Mouse (Mus musculus) kidney, postnatal 0 days (tissue): ENCODE results near the gene Hist1h4f. TPM values are rescaled to one million over a fixed set of nuclear protein-coding genes. Genes with fewer than 3 reads are reported as not detected.
"Not testable (repeated sequence)": the region's sequence is repeated elsewhere in the genome, so short reads cannot be mapped to it uniquely, and the experiment has no call there.

ENCODE experiments used
- ATAC-seq: fragments of 200-750 bp; cut with Nextera tagmentation; replicated peaks from 2 replicates; pipeline ENCODE4 v1.8.0; 2017; ENCODE audit warnings: low read depth, moderate number of reproducible peaks, moderate TSS enrichment, moderate library complexity; ENCODE audit not compliant: low FRiP score
- DNase-seq: peaks from one replicate; pipeline ENCODE4 v3.0.0-alpha.2; 2016; ENCODE audit warnings: low spot score
- H3K27ac ChIP-seq: fragments of 300-500 bp; sonication (generic); 2 replicates; pipeline ENCODE4 v1.5.1; 2014; ENCODE audit warnings: mild to moderate bottlenecking
- H3K27me3 ChIP-seq: fragments of 300-500 bp; sonication (generic); 2 replicates; pipeline ENCODE4 v1.6.1; 2014; ENCODE audit warnings: low read length, mixed read lengths; ENCODE audit not compliant: insufficient read depth
- H3K36me3 ChIP-seq: fragments of 300-500 bp; sonication (generic); 2 replicates; pipeline ENCODE4 v1.6.1; 2014; ENCODE audit warnings: low read length, mixed read lengths; ENCODE audit not compliant: insufficient read depth
- H3K4me1 ChIP-seq: fragments of 300-500 bp; sonication (generic); replicated peaks from 2 replicates; pipeline ENCODE4 v1.6.1; 2014; ENCODE audit warnings: antibody characterized with exemption, low read length, mixed read lengths; ENCODE audit not compliant: insufficient read depth
- H3K4me2 ChIP-seq: fragments of 300-500 bp; sonication (generic); 2 replicates; pipeline ENCODE4 v1.6.1; 2014; ENCODE audit warnings: mild to moderate bottlenecking, low read length, moderate library complexity, mixed read lengths
- H3K4me3 ChIP-seq: fragments of 300-500 bp; sonication (generic); replicated peaks from 2 replicates; pipeline ENCODE4 v1.5.1; 2014; ENCODE audit warnings: low read depth, low read length
- H3K9ac ChIP-seq: fragments of 300-500 bp; sonication (generic); 2 replicates; pipeline ENCODE4 v1.6.1; 2014; ENCODE audit warnings: low read depth, low read length
- H3K9me3 ChIP-seq: fragments of 300-500 bp; sonication (generic); replicated peaks from 2 replicates; pipeline ENCODE4 v1.6.1; 2016; ENCODE audit warnings: low read length, inconsistent platforms, mixed read lengths
- CTCF ChIP-seq: IDR thresholded peaks from 2 replicates; pipeline ENCODE4 v1.5.1; 2016; ENCODE audit warnings: antibody characterized with exemption, low read depth, mild to moderate bottlenecking, moderate library complexity
- whole genome bisulfite sequencing: fragments of 180-500 bp; shearing (Covaris S2); extraction: QIAGEN DNeasy Blood & Tissue Kit; methylation state at CpG from one replicate; pipeline ENCODE4 v1.1.7; 2014; 5-methylcytosine and 5-hydroxymethylcytosine counted together
- polyA plus RNA-seq: library from polyadenylated mRNA; unstranded; fragments of >200 nt; fragmentation: Nextera tagmentation; extraction: Ambion mirVana; gene quantifications from 2 replicates; pipeline ENCODE4 v1.2.1, GENCODE M21; 2015

Hist1h4f gene
- polyA plus RNA-seq, 1 experiment from 2014 or later = 0.58 TPM

- DNase-seq = no peak
- no peaks in the 10 kb centered on the region for H3K9me3 ChIP-seq
- TF ChIP-seq CTCF = no peak
- H3K4me1 ChIP-seq = peaks cover 11% of the 10 kb centered on the region
- H3K36me3 ChIP-seq = no peaks in the 10 kb centered on the region
- no peak overlapping the region for H3K27ac ChIP-seq
- H3K9ac ChIP-seq = no peak overlapping the region
- no peak for ATAC-seq
- H3K4me2 ChIP-seq = peak overlapping the region; percentile 70
- H3K27me3 ChIP-seq = no peaks in the 10 kb centered on the region
- WGBS = 78% methylated on average over 3 of the region's 3 CpGs
- peak overlapping the region; percentile 43; the same call in 1 of the 2 replicates for H3K4me3 ChIP-seq
Measured at GRCm38 (mm10) chr13:23537006-23537710, 14.3 kb downstream of the Hist1h4f start.

- Histone ChIP-seq H3K9ac (peak overlapping the region; percentile 43; the same call in 1 of the 2 replicates), H3K27ac (no peak overlapping the region), H3K9me3 (no peaks in the 10 kb centered on the region), H3K4me1 (peaks cover 13% of the 10 kb centered on the region), H3K4me2 (peak overlapping the region; percentile 70), H3K4me3 (peak overlapping the region; percentile 43), H3K36me3 (no peaks in the 10 kb centered on the region), H3K27me3 (no peaks in the 10 kb centered on the region)
- 13% methylated on average over 7 of the region's 7 CpGs for WGBS
- DNase-seq (peak; percentile 53), ATAC-seq (no peak)
- no peak for TF ChIP-seq CTCF
Measured at GRCm38 (mm10) chr13:23536076-23536822, 15.2 kb downstream of the Hist1h4f start.

- peak; percentile 85 for ATAC-seq
- Histone ChIP-seq H3K27ac (peak within 1 kb of the TSS; percentile 81), H3K4me2 (peak within 1 kb of the TSS; percentile 70), H3K9ac (peak within 1 kb of the TSS; percentile 48), H3K4me1 (peaks cover 13% of the 10 kb centered on the region), H3K4me3 (peak within 1 kb of the TSS; percentile 43)
- WGBS = under 1% methylated on average over 41 of the region's 62 CpGs
- H3K36me3 ChIP-seq, H3K27me3 ChIP-seq, H3K9me3 ChIP-seq: not testable (repeated sequence)
- peak; percentile 99 for DNase-seq
Measured at GRCm38 (mm10) chr13:23535137-23536075, 16.0 kb downstream of the Hist1h4f start, which contains the start of gene Hist1h3g. Gene Hist1h3g, plus strand, starts transcription at chr13:23535422.

- H3K27ac ChIP-seq = peak overlapping the region; percentile 81
- H3K4me2 ChIP-seq = peak overlapping the region; percentile 70
- no peak for TF ChIP-seq CTCF
- ATAC-seq = 0 out of 2 replicates have a peak, but pooled peaks have one; percentile 3
- WGBS = 1% methylated on average over 15 of the region's 15 CpGs
- H3K27me3 ChIP-seq = no peaks in the 10 kb centered on the region
- no peaks in the 10 kb centered on the region for H3K9me3 ChIP-seq
- H3K36me3 ChIP-seq = no peaks in the 10 kb centered on the region
- peaks cover 13% of the 10 kb centered on the region for H3K4me1 ChIP-seq
- H3K4me3 ChIP-seq = peak overlapping the region; percentile 43
- H3K9ac ChIP-seq = peak overlapping the region; percentile 48
- peak; percentile 18 for DNase-seq
Measured at GRCm38 (mm10) chr13:23534368-23535131, 16.9 kb downstream of the Hist1h4f start.

- Histone ChIP-seq H3K9ac (peak within 1 kb of the TSS; percentile 78), H3K4me3 (peak within 1 kb of the TSS; percentile 49), H3K4me2 (peak within 1 kb of the TSS; percentile 70), H3K4me1 (peaks cover 13% of the 10 kb centered on the region), H3K27ac (peak within 1 kb of the TSS; percentile 97)
- ATAC-seq = peak; percentile 16; the same call in 1 of the 2 replicates
- H3K36me3 ChIP-seq, H3K9me3 ChIP-seq, H3K27me3 ChIP-seq: not testable (repeated sequence)
- peak; percentile 97 for DNase-seq
- WGBS = 1% methylated on average over 25 of the region's 53 CpGs
Measured at GRCm38 (mm10) chr13:23533560-23534367, 17.7 kb downstream of the Hist1h4f start, which contains the start of gene Hist1h2af. Gene Hist1h2af, plus strand, starts transcription at chr13:23533906.
